Mouse (Mus musculus) kidney, postnatal 36 days (tissue): Measurements from ENCODE around the gene Ropn1.
"Not testable (repeated sequence)": the region's sequence is repeated elsewhere in the genome, so short reads cannot be mapped to it uniquely, and the experiment has no call there.

ENCODE experiments used
- DNase-seq, 2 experiments: peaks; one replicate each; pipeline ENCODE4 v3.0.0; 2021 to 2022; ENCODE audit warnings: mixed read lengths in 2 of 2

The Ropn1 gene

DNA sequence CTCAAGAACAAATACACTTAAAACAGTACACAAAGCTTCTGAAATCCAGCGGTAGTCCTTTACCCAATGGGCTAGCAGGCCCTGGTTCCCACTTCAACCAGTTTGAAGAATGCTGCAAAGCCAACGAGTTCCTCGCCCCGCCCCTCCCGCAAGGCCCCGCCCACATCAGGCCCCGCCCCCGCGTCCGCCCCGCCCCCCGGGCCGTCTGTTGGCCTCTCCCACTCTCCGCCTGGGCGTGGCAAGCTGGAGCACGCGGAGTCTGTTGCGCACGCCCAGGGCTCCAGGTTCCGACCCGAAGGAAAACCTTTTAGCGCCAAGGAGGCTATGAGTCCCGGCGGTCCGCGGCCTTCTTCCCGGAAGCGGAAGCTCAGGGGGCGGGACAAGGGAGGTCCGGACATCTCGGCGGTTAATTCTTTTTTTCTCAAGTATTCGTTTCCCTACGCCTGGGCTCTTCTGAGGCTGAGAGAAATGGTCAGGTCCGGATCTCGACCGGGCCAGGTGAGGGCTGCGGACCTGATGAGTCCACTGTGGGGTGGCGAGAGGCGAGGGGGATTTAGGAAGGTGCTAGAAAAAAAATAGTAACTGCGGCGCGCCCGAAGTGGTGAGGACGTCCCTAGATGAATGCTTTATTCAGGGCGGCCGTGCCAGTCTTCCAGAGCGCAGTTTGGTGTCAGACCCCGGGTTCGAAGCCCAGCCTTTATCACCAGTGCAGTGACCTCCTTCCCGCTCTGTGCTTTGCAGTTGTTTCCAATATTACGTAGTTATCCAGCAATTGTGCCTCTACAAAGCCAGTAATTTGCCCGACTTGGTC, 40.8 kb downstream of the Ropn1 start, which contains the start of gene Ccdc14:
TSS of gene Ccdc14 (plus strand) at position 283 of the 811 bp plus-strand sequence.
- peak; percentile 94 to 95 for DNase-seq

DNA sequence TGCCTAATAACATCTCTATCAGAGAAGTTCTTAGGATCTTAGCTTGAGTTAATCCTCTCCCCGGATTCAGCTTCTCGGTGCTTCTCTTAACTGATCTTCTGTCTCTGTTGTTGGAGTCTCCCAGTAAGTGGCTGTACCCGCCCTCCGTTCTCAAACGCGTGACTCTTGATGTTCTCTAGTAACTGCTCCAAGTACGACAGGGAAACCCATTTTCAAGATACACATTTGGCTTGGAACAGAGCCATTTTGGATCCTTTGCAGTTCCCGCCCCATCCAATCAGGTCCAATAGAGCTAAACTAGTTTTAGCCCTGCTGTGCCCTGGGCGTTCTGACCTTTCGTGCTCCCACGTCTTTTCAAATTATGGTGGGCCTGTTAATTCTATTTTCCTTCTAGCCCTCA, 41.4 kb downstream of the Ropn1 start:
- DNase-seq = peak in 1 of 2 experiments; percentile 15

DNA sequence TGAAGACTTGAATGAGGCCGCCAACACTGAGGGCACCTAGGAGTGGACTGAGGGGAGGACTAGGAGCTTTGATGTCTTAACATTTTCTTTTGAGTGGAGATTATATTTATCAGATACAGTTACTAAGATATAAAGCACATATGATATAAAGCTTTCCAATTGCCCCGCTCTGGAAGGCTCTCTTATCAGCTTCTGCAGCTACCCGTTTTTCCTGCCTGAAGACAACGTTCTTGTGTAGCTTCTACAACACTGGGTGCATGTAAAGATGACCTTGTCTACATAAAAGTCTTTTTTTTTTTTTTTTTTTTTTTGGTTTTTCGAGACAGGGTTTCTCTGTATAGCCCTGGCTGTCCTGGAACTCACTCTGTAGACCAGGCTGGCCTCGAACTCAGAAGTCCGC, 44.8 kb downstream of the Ropn1 start:
- no peak for DNase-seq

DNA sequence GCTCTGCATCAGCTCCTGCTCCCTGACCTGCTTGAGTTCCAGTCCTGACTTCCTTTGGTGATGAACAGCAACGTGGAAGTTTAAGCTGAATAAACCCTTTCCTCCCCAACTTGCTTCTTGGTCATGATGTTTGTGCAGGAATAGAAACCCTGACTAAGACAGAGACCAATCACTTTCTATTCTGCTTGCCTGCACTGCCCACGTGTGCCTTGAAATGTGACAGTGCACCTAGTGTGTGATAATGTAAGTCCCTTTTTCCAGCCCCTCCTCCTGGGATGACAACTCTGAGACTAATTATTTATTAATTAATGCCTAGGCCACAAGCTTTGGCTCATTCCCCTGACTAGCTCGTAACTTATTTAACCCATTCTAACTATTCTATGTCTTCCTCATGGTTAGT, 49.0 kb downstream of the Ropn1 start:
- not testable (repeated sequence) for DNase-seq

DNA sequence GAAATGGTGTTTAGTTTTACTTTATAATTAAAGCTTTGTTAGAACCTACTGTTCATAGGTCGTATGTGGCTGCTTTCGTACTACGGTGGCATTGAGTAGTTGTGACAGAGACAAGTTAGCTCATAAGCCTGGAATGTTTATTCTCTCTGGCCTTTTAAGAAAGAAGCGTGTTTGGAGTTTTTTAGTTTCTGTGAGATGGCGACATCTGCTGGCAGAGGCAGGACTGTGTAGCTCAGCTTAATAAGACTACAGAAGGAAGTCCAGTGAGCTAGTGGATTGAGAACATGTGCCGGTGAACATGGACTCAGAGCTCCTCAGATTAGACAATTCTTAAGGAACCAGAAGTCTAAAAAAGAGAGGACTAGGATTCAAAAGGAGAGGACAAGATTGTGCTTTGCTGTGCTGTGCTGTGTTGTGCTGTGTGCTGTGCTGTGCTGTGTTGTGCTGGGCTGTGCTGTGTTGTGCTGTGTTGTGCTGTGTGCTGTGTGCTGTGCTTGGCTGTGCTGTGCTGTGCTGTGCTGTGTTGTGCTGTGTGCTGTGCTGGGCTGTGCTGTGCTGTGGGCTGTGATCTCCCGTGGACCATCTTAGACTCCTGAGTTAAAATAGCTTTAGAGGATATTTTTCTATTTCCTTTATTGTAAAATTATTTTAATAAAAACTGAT, 50.6 kb downstream of the Ropn1 start:
- DNase-seq = peak; percentile 76 to 84

DNA sequence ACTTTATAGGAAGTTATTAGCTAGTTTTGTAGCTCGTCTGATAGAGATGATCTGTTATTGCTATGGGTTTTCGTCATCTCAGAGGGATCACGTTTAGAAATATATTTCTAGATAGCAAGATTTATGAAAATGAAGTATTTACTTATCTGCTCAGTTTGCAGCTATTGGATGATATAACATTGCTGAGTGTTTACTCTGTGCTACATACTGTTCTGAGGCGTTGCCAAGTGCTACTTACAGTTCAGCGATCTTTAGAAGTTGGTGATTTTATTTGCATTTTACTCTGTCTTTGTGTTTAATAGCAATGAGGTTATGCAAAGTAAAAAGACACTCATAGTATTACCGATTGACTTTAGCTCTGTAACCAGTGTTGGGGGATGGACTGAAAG, 51.1 kb downstream of the Ropn1 start:
- DNase-seq = no peak

DNA sequence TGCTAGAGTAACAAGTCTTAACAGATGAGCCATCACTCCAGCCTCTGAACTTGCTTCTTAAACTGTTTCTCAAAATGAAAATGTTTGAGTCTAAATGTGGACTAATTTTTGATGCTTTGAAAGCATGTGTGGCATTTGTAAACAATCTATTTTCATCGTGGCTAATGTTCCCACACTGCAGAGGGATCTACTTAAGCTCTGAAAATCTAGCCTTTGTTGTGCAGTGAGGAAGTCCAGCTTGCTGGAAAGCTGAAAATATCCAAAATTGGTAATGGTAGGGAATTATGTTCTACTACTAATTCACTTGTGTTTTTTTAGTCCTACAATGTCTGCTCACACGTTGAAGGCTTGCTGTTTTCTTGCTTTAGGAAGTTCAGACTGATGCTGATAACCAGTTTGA, 56.3 kb downstream of the Ropn1 start:
- DNase-seq = no peak

DNA sequence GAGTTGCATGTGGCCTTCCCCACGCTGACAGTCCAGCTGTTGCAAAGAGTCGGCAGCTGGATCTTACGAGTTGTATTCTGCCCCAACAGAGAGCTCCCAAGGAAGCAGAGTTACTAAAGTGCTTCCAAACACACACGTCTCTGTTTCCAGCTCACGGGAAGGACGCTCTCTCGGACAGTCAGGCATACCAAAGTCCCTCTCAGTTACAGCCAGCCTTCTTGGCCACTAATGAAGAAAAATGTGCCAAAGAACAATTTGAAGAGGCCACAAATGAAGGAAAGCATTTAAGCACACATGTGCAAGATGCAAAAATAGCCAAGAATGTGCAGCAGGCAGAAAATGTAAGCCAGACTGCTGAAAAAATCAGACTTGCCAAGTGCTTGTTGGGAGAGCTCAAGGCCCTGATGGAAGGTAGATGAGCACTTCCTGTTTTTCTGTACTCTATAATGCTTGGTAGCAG, 56.8 kb downstream of the Ropn1 start:
- DNase-seq = peak in 1 of 2 experiments; percentile 4

DNA sequence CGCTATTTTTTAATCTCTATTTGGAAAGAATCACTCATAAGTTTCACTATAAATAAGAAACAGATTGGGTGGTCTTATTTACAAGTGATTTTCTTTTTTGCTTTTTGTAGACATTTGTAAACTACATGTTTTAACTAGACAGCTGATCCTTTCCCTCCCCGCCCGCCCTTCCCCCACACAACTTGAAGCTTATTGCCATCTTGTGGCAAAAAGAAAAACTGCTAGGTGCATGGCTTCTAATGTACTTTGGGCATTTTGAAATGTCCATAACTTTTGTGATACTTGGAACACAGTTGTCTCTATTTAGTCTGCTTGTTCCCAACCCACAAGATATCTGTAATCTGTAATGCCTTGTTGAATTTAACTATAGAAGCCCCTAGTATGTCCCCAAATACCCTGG, 61.8 kb downstream of the Ropn1 start:
- peak in 1 of 2 experiments; percentile 19 for DNase-seq

DNA sequence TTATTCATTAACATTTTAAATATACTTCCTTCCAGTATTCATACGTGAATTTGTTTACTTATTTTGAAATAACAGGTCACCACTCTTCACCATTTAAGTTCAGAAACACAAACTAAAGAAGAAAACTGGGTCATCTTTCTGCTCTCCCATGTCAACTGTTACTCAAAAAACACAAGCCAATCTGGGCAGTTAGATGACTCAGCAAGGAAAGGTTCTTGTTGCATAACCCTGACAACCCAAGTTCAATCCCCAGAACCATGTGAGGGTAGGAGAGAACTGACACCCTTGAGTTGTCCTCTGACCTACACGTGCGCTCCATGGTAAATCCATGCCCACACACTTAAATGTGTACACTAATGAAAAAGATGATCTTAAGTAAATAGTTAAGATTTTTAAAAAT, 75.4 kb downstream of the Ropn1 start:
- no peak for DNase-seq
